Mouse (Mus musculus): ENCODE data around the gene Ndufa3. TPM values are rescaled to one million over a fixed set of nuclear protein-coding genes. Genes with fewer than 3 reads are reported as not detected.

Gene Ndufa3
- total RNA-seq, 1 experiment from 2014 or later = 171 TPM

DNA sequence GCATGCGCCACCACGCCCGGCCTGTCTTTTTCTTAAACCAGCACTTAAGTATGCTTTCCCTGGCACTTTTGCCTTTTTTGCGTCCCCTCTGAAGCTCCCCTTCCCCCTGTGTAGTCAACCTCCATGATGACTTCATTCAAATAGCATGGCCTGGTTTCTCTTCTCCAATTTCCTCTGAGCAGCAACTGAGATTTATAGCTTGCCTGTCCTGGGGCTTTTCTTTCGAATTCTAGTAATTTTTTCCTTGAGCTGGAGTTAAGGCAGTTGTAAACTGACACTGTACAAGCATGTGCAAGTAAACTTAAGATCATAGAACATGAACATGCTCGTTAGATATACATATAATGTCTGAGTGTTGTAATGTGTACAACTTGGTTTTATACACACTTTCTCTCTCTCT lies 9.8 kb upstream of the Ndufa3 start:
- ATAC-seq (ENCODE audit: extremely low read depth, insufficient number of reproducible peaks, low FRiP score, poor library complexity, severe bottlenecking) = no peak

DNA sequence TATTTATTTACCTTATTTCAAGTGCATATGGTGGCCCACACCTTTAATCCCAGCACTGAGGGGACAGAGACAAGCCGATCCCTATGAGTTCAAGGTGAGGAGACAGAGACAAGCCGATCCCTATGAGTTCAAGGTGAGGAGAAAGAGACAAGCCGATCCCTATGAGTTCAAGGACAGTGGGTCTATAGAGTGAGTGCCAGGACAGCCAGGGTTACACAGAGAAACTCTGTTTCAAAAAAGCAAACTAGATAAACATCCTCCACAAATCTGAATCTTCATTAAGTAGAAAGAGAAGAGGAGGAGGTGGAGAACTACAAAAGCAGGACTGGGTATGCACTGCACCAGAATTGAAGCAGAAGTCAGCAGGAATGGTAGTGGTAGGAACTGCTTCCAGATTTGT lies 8.5 kb upstream of the Ndufa3 start:
- ATAC-seq (ENCODE audit: extremely low read depth, insufficient number of reproducible peaks, low FRiP score, poor library complexity, severe bottlenecking) = no peak

DNA sequence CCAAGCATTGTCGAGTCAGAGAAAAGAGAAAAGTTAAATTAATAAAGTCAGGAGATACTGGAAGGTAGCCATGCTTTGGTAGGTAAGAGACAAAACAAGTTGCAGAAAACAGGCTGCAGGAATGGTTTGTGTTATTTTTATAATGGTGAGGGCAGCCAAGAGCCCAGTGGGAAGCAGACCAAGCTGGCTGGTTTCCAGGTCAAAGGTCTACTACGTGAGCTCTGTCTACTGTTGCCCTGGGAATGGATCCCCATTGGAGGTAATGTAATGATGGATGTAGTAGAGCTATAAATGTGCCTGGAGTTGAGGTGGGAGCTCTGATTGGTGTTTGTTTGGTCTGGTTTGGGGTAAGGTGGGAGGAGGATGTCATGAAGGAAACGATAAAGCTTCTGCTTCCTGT lies 8.1 kb upstream of the Ndufa3 start:
- ATAC-seq (ENCODE audit: extremely low read depth, insufficient number of reproducible peaks, low FRiP score, poor library complexity, severe bottlenecking) = no peak

- no peak for ATAC-seq (ENCODE audit: extremely low read depth, insufficient number of reproducible peaks, low FRiP score, poor library complexity, severe bottlenecking)
Observed at GRCm38 (mm10) chr7:3610437-3610836, 6.7 kb upstream of the Ndufa3 start.

GRCm38 (mm10) chr7:3611006-3611405 lies 6.2 kb upstream of the Ndufa3 start:
- ATAC-seq (ENCODE audit: extremely low read depth, insufficient number of reproducible peaks, low FRiP score, poor library complexity, severe bottlenecking) = no peak

DNA sequence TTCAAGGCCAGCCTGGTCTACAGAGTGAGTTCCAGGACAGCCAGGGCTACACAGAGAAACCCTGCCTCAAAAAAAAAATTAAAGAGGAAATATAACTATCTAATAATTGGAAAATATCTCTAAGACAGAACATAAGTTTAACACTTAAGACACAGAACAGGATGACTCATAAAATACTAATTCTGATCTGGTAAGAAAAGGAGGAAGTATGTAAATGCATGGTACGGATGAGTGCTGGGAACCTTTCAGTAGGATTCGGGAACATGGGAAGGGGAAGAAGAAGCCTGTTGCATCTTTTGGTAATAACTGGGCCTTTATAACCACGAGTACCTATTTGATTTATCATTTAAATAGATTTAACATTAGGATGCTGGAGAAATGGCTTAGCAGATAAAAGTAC lies 3.2 kb upstream of the Ndufa3 start:
- ATAC-seq (ENCODE audit: extremely low read depth, insufficient number of reproducible peaks, low FRiP score, poor library complexity, severe bottlenecking) = no peak

GRCm38 (mm10) chr7:3616057-3616388 lies 1.1 kb upstream of the Ndufa3 start, which contains the start of gene Oscar:
TSS of gene Oscar (minus strand) at chr7:3616157.
- no peak for ATAC-seq (ENCODE audit: extremely low read depth, insufficient number of reproducible peaks, low FRiP score, poor library complexity, severe bottlenecking)

DNA sequence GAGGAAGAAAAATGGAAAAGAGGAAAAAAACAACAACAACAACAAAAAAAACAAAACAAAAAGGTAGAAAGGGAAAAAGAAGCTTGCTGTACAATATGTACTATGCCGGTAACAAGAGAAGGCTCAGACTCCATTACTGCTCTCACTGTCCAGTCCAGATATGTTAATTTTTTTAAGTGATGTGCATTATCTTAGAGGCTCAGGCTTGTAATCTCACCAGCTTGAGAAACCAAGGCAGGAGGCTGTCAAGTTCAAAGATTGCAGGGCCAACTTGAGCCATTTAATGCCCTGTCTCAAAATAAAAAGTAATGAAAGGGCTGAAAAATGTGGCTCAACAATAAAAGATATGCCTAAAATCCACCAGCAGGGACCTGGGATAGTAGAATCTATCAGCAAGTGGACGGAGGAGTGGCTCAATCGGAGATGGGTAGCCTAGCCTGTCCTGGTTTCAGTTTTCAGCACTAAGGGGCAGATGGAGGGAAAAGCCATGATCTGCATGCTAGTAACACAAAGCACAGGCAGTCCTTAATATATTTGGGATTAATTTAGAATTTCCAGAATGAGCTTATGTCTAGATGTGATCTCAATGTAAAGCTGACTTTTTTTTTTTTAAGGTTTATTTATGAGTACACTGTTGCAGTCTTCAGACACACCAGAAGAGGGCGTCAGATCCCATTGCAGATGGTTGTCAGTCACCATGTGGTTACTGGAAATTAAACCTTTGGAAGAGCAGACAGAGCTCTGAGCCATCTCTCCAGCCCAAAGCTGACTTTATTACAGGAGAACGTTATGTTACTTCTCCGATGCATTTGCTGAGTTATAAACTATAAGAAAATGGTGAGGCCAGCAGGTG lies 558 bp upstream of the Ndufa3 start:
- ATAC-seq (ENCODE audit: extremely low read depth, insufficient number of reproducible peaks, low FRiP score, poor library complexity, severe bottlenecking) = no peak

- ATAC-seq (ENCODE audit: extremely low read depth, insufficient number of reproducible peaks, low FRiP score, poor library complexity, severe bottlenecking) = no peak
Observed at GRCm38 (mm10) chr7:3629030-3629429, 11.9 kb downstream of the Ndufa3 start.

- peak; percentile 93 for ATAC-seq (ENCODE audit: extremely low read depth, insufficient number of reproducible peaks, low FRiP score, poor library complexity, severe bottlenecking)
Observed at GRCm38 (mm10) chr7:3629543-3630477, 12.6 kb downstream of the Ndufa3 start, which contains the start of the genes Tfpt and Prpf31. TSS of gene Tfpt (minus strand) at chr7:3629929. TSS of gene Prpf31 (plus strand) at chr7:3629985.

GRCm38 (mm10) chr7:3630478-3630815 lies 13.3 kb downstream of the Ndufa3 start:
- no peak for ATAC-seq (ENCODE audit: extremely low read depth, insufficient number of reproducible peaks, low FRiP score, poor library complexity, severe bottlenecking)

GRCm38 (mm10) chr7:3643412-3643811 lies 26.2 kb downstream of the Ndufa3 start:
- no peak for ATAC-seq (ENCODE audit: extremely low read depth, insufficient number of reproducible peaks, low FRiP score, poor library complexity, severe bottlenecking)

DNA sequence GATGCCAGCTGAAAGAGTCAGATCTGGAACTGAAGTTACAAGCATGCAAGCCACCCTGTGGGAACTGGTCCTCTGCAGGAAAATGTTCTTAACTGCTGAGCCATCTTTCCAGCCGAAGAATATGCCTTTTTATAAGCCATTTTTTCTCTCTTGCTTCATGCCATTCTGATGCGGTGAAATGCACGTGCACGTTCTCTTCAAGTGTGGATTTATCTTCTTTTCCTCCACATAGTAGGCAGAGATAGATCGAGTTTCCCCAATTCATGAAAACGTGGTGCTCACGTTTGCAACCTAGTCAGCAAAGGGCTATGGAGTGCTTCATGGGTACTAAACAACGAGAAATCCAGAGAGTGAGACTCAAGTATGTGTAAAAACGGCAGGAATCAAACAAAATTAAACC lies 26.7 kb downstream of the Ndufa3 start:
- ATAC-seq (ENCODE audit: extremely low read depth, insufficient number of reproducible peaks, low FRiP score, poor library complexity, severe bottlenecking) = no peak

DNA sequence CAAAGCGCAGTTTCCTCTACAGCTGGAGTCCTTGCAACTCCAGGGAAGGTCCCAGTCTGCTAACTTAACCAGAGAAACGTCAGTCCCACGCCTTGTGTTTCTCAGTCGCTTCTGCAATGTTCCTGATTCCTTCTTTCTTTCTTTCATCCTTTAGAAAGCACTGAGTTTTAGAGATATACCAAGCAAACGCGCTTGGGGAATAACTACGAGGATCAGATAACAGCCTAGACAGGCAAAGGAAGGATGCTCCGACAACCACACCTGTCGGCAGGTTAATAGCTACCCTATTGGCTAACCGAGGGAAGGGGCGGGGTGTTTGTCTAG lies 27.1 kb downstream of the Ndufa3 start:
- ATAC-seq (ENCODE audit: extremely low read depth, insufficient number of reproducible peaks, low FRiP score, poor library complexity, severe bottlenecking) = no peak

GRCm38 (mm10) chr7:3644672-3645487 lies 27.7 kb downstream of the Ndufa3 start, which contains the start of gene Cnot3:
TSS of gene Cnot3 (plus strand) at chr7:3645268.
- ATAC-seq (ENCODE audit: extremely low read depth, insufficient number of reproducible peaks, low FRiP score, poor library complexity, severe bottlenecking) = peak; percentile 89

DNA sequence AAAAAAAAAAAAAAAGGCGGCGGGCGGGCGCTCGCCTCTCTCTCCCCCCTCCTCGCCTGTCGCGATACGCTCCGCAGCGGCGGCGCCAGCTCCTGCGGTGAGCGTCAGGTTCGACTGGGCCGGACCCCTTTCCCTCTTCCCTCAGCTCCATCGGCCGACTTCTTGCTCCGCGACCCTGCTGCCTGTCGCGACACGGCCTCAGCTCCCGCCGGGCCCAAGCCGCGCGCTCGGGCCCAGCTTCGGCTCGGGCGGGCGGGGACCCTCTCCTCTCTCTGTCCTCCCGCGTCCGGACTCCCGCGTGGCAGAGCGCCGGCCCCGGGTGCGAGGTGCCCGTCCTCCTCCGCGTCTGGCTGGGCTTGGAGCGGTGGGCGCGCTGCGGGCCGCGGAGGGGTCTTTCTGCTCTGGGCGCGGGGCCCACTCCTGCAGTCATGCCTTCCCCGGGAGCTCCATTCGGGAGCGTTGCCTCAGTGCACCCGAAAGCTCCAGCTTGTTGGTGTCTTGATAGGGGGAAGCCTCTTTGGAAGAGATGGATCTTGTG lies 28.4 kb downstream of the Ndufa3 start:
- no peak for ATAC-seq (ENCODE audit: extremely low read depth, insufficient number of reproducible peaks, low FRiP score, poor library complexity, severe bottlenecking)

DNA sequence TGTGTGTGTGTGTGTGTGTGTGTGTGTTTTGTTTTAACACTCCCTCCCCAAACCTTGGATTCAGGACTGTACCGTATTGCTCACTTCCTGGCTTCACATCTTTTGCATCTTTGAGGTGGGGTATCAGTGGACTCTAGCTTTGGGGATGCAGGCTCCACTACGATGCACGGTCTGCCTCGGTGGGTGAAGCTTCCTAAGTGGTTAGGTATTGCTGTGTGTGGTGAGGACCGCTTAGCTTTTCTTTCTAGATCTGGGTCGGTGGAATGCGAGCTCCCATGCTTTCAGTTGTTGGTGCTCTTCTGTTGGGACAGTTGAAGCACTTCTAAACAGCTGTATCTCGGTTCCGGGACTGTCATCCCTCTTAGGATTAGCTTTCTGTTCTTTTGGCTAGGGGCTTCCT lies 29.0 kb downstream of the Ndufa3 start:
- ATAC-seq (ENCODE audit: extremely low read depth, insufficient number of reproducible peaks, low FRiP score, poor library complexity, severe bottlenecking) = no peak

DNA sequence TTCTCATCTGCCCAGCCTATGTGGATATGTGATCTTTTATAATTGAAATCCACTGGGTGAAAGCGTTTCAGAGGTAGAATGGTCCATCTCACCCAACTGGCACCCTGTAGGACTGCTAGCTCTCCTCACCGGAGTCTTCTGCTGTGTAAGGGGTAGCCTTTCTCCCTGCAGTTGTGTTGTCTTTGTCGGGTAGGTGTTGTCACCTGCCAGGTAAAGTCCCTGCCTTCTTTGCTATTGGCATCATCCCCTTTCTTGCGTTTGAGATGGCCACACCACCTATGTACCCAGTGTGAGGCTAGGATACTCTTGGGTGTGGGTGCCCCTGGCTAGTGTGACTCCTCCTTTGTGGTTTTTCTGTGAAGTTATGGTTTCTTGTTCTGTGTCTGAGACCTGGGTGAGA lies 29.5 kb downstream of the Ndufa3 start:
- ATAC-seq (ENCODE audit: extremely low read depth, insufficient number of reproducible peaks, low FRiP score, poor library complexity, severe bottlenecking) = no peak

DNA sequence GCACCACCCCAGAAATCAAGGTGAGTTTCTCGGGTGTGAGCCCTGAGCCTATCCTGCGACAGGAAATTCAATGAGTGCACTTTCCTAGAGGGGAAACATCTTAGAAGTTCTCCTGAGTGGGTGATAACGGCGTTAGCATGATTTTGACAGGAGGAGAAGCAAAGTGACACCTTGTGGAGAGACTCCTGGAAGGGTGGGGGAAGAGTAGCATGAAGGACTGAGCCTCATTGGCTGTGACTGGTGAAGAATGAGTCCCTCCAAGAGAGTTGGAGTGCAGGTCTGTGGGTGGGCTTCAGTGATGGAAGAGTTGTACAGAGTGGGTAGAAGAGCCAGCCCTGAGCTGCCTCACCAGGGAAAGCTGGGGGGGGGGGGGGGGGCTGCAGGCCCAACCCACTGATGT lies 39.8 kb downstream of the Ndufa3 start:
- ATAC-seq (ENCODE audit: extremely low read depth, insufficient number of reproducible peaks, low FRiP score, poor library complexity, severe bottlenecking) = no peak
